Mouse (Mus musculus): Measurements from ENCODE around the gene Birc3. TPM values are rescaled to one million over a fixed set of nuclear protein-coding genes. Genes with fewer than 3 reads are reported as not detected.

Gene Birc3
- 2.5 and 5.4 TPM in 2 replicates for polyA plus RNA-seq (2012; rRNA removed)

GRCm38 (mm10) chr9:7872775-7873439, at the start of gene Birc3:
Birc3 (minus strand) TSS chr9:7873186.

GRCm38 (mm10) chr9:7836905-7837805, 35.8 kb downstream of the Birc3 start, which contains the start of gene Birc2:
Birc2 (minus strand) TSS chr9:7837064.

Other genes starting within 250 kb of the Birc3 start
- not detected in 2 replicates for gene Mmp20, start 245.0 kb downstream of the Birc3 start, polyA plus RNA-seq (2012; rRNA removed)
- not detected in 2 replicates for gene Mmp7, start 181.1 kb downstream of the Birc3 start, polyA plus RNA-seq (2012; rRNA removed)
- 30.7 and 31.2 TPM in 2 replicates for gene Tmem123, start 109.1 kb downstream of the Birc3 start, polyA plus RNA-seq (2012; rRNA removed)
- gene Birc2, start 36.1 kb downstream of the Birc3 start, polyA plus RNA-seq (2012; rRNA removed) = 36.8 and 42.0 TPM in 2 replicates
- 21.2 and 29.9 TPM in 2 replicates for gene Yap1, start 131.4 kb upstream of the Birc3 start, polyA plus RNA-seq (2012; rRNA removed)
- gene Cfap300, start 169.6 kb upstream of the Birc3 start, polyA plus RNA-seq (2012; rRNA removed) = 10.4 and 13.7 TPM in 2 replicates

Measured in central nervous system, embryonic 14 days (tissue).